Mouse (Mus musculus) heart, postnatal 0 days (tissue): ENCODE data around the gene Fezf1. TPM values are rescaled to one million over a fixed set of nuclear protein-coding genes. Genes with fewer than 3 reads are reported as not detected.

ENCODE experiments used
- ATAC-seq: fragments of 200-750 bp; cut with Nextera tagmentation; 2 replicates; pipeline ENCODE4 v1.8.0; 2017; ENCODE audit warnings: low read depth, moderate number of reproducible peaks, moderate library complexity; ENCODE audit not compliant: insufficient read depth
- DNase-seq: peaks from one replicate; pipeline ENCODE4 v3.0.0-alpha.2; 2016; ENCODE audit warnings: low spot score
- H3K27ac ChIP-seq: fragments of 300-500 bp; sonication (generic); 2 replicates; pipeline ENCODE4 v1.5.1; 2014; ENCODE audit warnings: low read depth, mild to moderate bottlenecking
- H3K27me3 ChIP-seq: fragments of 300-500 bp; sonication (generic); 2 replicates; pipeline ENCODE4 v1.6.1; 2014; ENCODE audit warnings: low read length, mixed read lengths; ENCODE audit not compliant: control insufficient read depth, insufficient read depth
- H3K36me3 ChIP-seq: fragments of 300-500 bp; sonication (generic); replicated peaks from 2 replicates; pipeline ENCODE4 v1.6.1; 2014; ENCODE audit warnings: low read length, mixed read lengths; ENCODE audit not compliant: control insufficient read depth, insufficient read depth
- H3K4me1 ChIP-seq: fragments of 300-500 bp; sonication (generic); 2 replicates; pipeline ENCODE4 v1.6.1; 2014; ENCODE audit warnings: antibody characterized with exemption; ENCODE audit not compliant: control insufficient read depth, insufficient read depth
- H3K4me2 ChIP-seq: fragments of 300-500 bp; sonication (generic); 2 replicates; pipeline ENCODE4 v1.6.1; 2014; ENCODE audit warnings: low read depth, mild to moderate bottlenecking, low read length, moderate library complexity
- H3K4me3 ChIP-seq: fragments of 300-500 bp; sonication (generic); 2 replicates; pipeline ENCODE4 v1.5.1; 2014; ENCODE audit warnings: low read depth, low read length
- H3K9ac ChIP-seq: fragments of 300-500 bp; sonication (generic); replicated peaks from 2 replicates; pipeline ENCODE4 v1.6.1; 2014; ENCODE audit warnings: low read depth, low read length, mixed read lengths
- H3K9me3 ChIP-seq: fragments of 300-500 bp; sonication (generic); replicated peaks from 2 replicates; pipeline ENCODE4 v1.6.1; 2016; ENCODE audit warnings: low read length; ENCODE audit not compliant: control insufficient read depth
- CTCF ChIP-seq: IDR thresholded peaks from 2 replicates; pipeline ENCODE4 v1.5.1; 2016; ENCODE audit warnings: antibody characterized with exemption, control low read depth, low read depth
- EP300 ChIP-seq: IDR thresholded peaks from 2 replicates; pipeline ENCODE4 v1.6.1; 2016; ENCODE audit warnings: antibody characterized with exemption, low read depth
- WGBS: fragments of 180-500 bp; shearing (Covaris S2); extraction: QIAGEN DNeasy Blood & Tissue Kit; methylation state at CpG from one replicate; pipeline ENCODE4 v1.1.7; 2014; 5-methylcytosine and 5-hydroxymethylcytosine counted together
- polyA plus RNA-seq: library from polyadenylated mRNA; unstranded; fragments of >200 nt; fragmentation: Nextera tagmentation; extraction: Ambion mirVana; gene quantifications from 2 replicates; pipeline ENCODE4 v1.2.1, GENCODE M21; 2015
- total RNA-seq: library from RNA; depleted of rRNA; stranded (reverse); fragments of >200 nt; gene quantifications from 2 replicates; pipeline ENCODE4 v1.2.3, GENCODE M21; 2014; ENCODE audit warnings: low replicate concordance; rRNA removed

Fezf1 gene
- total RNA-seq (not detected in 2 replicates), polyA plus RNA-seq (not detected in 2 replicates)

- Histone ChIP-seq H3K4me2 (peak within 1 kb of the TSS; percentile 48), H3K27ac (no peak within 1 kb of the TSS), H3K9ac (no peak within 1 kb of the TSS), H3K9me3 (no peaks in the 10 kb centered on the region), H3K4me1 (peaks cover 4% of the 10 kb centered on the region; the same call in 1 of the 2 replicates), H3K36me3 (no peaks in the 10 kb centered on the region), H3K4me3 (peak within 1 kb of the TSS; percentile 34), H3K27me3 (peaks cover 96% of the 10 kb centered on the region)
- TF ChIP-seq CTCF (no peak), EP300 (no peak)
- ATAC-seq: no peak
- no peak for DNase-seq
- WGBS: 2% methylated on average over 31 of the region's 31 CpGs
These were observed at the start of gene Fezf1 for GRCm38 (mm10) chr6:23248313-23249052. Gene Fezf1, minus strand, starts transcription at chr6:23248362.

DNA sequence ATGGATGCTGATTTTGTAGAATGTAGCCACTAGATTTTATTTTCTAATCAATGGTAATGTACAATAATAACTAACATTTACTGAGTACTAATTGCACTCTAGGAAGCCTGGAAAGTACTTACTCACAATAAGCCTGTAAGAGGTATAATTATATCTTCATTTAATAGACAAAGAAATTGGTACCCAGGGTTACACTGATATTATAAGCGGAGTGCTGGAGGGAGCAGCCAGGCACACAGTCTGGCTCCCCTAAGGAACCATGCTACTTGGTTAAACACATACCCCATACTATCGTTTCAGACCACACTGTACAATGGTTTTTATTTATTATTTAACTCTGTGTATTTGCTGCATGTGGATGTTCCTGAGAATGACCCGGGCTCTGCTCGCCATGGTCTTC lies 46.5 kb upstream of the Fezf1 start:
- DNase-seq (no peak), ATAC-seq (no peak)
- Histone ChIP-seq H3K27me3 (no peaks in the 10 kb centered on the region), H3K4me2 (no peak overlapping the region), H3K4me3 (no peak overlapping the region), H3K27ac (no peak overlapping the region), H3K36me3 (no peaks in the 10 kb centered on the region), H3K9me3 (no peaks in the 10 kb centered on the region), H3K9ac (no peak overlapping the region), H3K4me1 (no peaks in the 10 kb centered on the region)
- 84% methylated on average over 4 of the region's 4 CpGs for WGBS
- TF ChIP-seq EP300 (no peak), CTCF (no peak)

GRCm38 (mm10) chr6:23288752-23289151 lies 40.6 kb upstream of the Fezf1 start:
- TF ChIP-seq CTCF: no peak
- no peak for TF ChIP-seq EP300
- WGBS: 80% methylated on average over 4 of the region's 4 CpGs
- no peak overlapping the region for H3K9ac ChIP-seq

DNA sequence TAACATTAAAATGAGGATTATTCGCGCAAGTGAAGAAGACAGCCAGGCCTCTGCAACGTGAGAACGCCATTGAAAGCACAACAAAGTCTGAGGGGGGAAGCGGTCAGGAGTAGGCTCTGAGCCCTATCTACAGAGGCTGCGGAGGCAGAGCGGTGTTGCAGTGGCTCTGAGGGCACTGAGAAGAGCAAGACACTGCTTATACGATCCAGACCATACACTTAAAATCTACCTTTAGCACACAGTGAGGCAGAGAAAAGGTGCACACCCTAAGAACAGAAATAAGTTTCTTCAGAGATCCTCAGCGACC lies 33.3 kb upstream of the Fezf1 start:
- ATAC-seq (no peak), DNase-seq (no peak)
- 0 out of 2 replicates have a peak, but pooled peaks cover 2% of the 10 kb centered on the region for H3K27me3 ChIP-seq
- H3K9ac ChIP-seq: no peak overlapping the region
- H3K27ac ChIP-seq: no peak overlapping the region
- no peak overlapping the region for H3K4me2 ChIP-seq
- no peaks in the 10 kb centered on the region for H3K4me1 ChIP-seq
- H3K4me3 ChIP-seq: no peak overlapping the region
- H3K9me3 ChIP-seq: no peaks in the 10 kb centered on the region
- 46% methylated on average over 9 of the region's 9 CpGs for WGBS
- H3K36me3 ChIP-seq: no peaks in the 10 kb centered on the region
- no peak for TF ChIP-seq EP300
- TF ChIP-seq CTCF: no peak

More at GRCm38 (mm10) chr6:23288752-23289151, 40.6 kb upstream of the Fezf1 start:
- no peak overlapping the region for H3K4me3 ChIP-seq
- H3K9me3 ChIP-seq: no peaks in the 10 kb centered on the region
- no peaks in the 10 kb centered on the region for H3K4me1 ChIP-seq
- no peak overlapping the region for H3K4me2 ChIP-seq
- DNase-seq (no peak), ATAC-seq (no peak)
- no peak overlapping the region for H3K27ac ChIP-seq
- no peaks in the 10 kb centered on the region for H3K27me3 ChIP-seq
- no peaks in the 10 kb centered on the region for H3K36me3 ChIP-seq

DNA sequence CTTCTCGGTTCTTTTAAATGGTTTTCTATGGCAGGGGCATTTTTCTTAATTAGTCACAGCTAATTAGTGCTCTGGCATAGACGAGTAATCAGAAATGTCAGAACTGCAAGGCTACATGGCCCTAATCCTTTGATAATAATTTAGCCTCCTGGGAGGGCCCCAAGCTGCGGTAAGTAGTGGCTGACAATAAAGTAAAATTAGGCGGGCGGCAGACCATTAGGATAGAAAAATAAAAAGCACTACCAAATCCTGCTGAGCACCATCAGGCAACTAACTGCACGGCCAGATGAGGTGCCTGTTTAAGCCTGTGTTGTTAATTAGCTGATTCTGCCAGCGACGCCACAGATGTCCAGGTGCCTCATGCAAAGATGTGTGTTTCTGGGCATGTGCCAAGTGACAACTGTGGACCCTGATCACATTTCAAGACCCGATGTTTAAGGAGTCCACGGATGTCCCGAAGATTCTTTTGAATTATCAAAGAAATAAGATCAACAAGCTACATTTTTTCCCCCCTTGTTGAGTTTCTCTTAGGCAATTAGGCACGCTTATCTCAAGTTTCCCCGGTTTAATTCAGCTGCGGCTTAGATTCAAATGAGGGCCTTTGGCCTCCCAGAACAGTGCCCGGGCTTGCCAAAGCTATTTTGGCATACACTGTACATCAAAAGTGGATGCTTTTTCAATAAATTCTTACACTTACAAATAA lies 32.8 kb upstream of the Fezf1 start:
- ATAC-seq: no peak
- Histone ChIP-seq H3K27me3 (0 out of 2 replicates have a peak, but pooled peaks cover 2% of the 10 kb centered on the region), H3K9ac (no peak overlapping the region), H3K4me2 (no peak overlapping the region), H3K36me3 (no peaks in the 10 kb centered on the region), H3K4me1 (no peaks in the 10 kb centered on the region), H3K9me3 (no peaks in the 10 kb centered on the region), H3K27ac (no peak overlapping the region), H3K4me3 (no peak overlapping the region)
- WGBS: 40% methylated on average over 15 of the region's 15 CpGs
- TF ChIP-seq EP300: no peak
- no peak for TF ChIP-seq CTCF
- DNase-seq: no peak
